8 mouse cellular contexts compared by ENCODE assay signal in genomic region chr7:100862828-100863638, GRCm38 (mm10). TPM values are rescaled to one million over a fixed set of nuclear protein-coding genes. Genes with fewer than 3 reads are reported as not detected.
A peak's percentile ranks its signal among the peaks of the same experiment; 100 is the strongest.
DNase-seq lines count a peak whose midpoint lies in the region; ATAC-seq and TF ChIP-seq lines count a peak whose summit lies in the region.

Relt (minus strand) TSS chr7:100863446.

- H3K4me2 ChIP-seq in intestine, postnatal 0 days (replicated peaks; ENCODE audit: low read depth), result peak within 1 kb of the TSS; percentile 100
- H3K4me2 ChIP-seq in midbrain, embryonic 11.5 days, result peak within 1 kb of the TSS; percentile 98

- no peaks in the 10 kb centered on the region for H3K9me3 ChIP-seq in embryonic facial prominence, embryonic 10.5 days
- H3K9me3 ChIP-seq in intestine, postnatal 0 days (ENCODE audit: control insufficient read depth), result no peaks in the 10 kb centered on the region
- no peaks in the 10 kb centered on the region for H3K9me3 ChIP-seq in midbrain, embryonic 11.5 days (ENCODE audit: control insufficient read depth, low read length)

- intact Hi-C loops in left cerebral cortex, postnatal 4 days (cut with DNase I), result loop anchor here (10.0 kb wide), 1 partner anchor 338 kb away; no protein-coding TSS in a partner anchor

- peak within 1 kb of the TSS; percentile 88 for H3K4me3 ChIP-seq in embryonic facial prominence, embryonic 10.5 days
- peak within 1 kb of the TSS; percentile 69 for H3K4me3 ChIP-seq in intestine, postnatal 0 days (ENCODE audit: low read depth, low read length)
- H3K4me3 ChIP-seq in midbrain, embryonic 11.5 days (ENCODE audit: low read depth, low read length), result peak within 1 kb of the TSS; percentile 79

- H3K27ac ChIP-seq in embryonic facial prominence, embryonic 10.5 days (replicated peaks), result peak within 1 kb of the TSS; percentile 88
- no peak within 1 kb of the TSS; the same call in 1 of the 2 replicates for H3K27ac ChIP-seq in intestine, postnatal 0 days (ENCODE audit: low read depth, low read length)
- peak within 1 kb of the TSS; percentile 67 for H3K27ac ChIP-seq in midbrain, embryonic 11.5 days (ENCODE audit: low read depth, low read length)

- H3K27me3 ChIP-seq in embryonic facial prominence, embryonic 10.5 days (replicated peaks; ENCODE audit: low read depth, poor library complexity, severe bottlenecking), result no peaks in the 10 kb centered on the region; the same call in 1 of the 2 replicates
- H3K27me3 ChIP-seq in intestine, postnatal 0 days (replicated peaks; ENCODE audit: control insufficient read depth, insufficient read depth, low read length), result no peaks in the 10 kb centered on the region
- H3K27me3 ChIP-seq in midbrain, embryonic 11.5 days (ENCODE audit: control insufficient read depth, insufficient read depth, low read length), result no peaks in the 10 kb centered on the region

- DNase-seq in adrenal gland, postnatal 14 days, result peak; percentile 96
- peak; percentile 99 for DNase-seq in embryonic facial prominence, embryonic 10.5 days (ENCODE audit: low spot score)
- DNase-seq in left cerebral cortex, postnatal 4 days, result peak; percentile 98
- DNase-seq in midbrain, embryonic 11.5 days (ENCODE audit: low spot score, missing footprints), result peak; percentile 100
- peak; percentile 91 for DNase-seq in right cerebral cortex, postnatal 4 days
- DNase-seq in yolk sac, embryonic 10.5 days (ENCODE audit: low spot score), result peak; percentile 94

- no peaks in the 10 kb centered on the region for H3K36me3 ChIP-seq in embryonic facial prominence, embryonic 10.5 days (replicated peaks)
- H3K36me3 ChIP-seq in intestine, postnatal 0 days (ENCODE audit: control insufficient read depth, insufficient read depth), result no peaks in the 10 kb centered on the region
- H3K36me3 ChIP-seq in midbrain, embryonic 11.5 days (ENCODE audit: control insufficient read depth, insufficient read depth, low read length), result no peaks in the 10 kb centered on the region

- under 1% methylated on average over 91 of the region's 91 CpGs for WGBS in embryonic facial prominence, embryonic 10.5 days
- WGBS in intestine, postnatal 0 days, result under 1% methylated on average over 89 of the region's 91 CpGs
- WGBS in midbrain, embryonic 11.5 days, result under 1% methylated on average over 91 of the region's 91 CpGs

- H3K9ac ChIP-seq in intestine, postnatal 0 days (ENCODE audit: low read depth, low read length), result peak within 1 kb of the TSS; percentile 62
- H3K9ac ChIP-seq in midbrain, embryonic 11.5 days (ENCODE audit: low read length), result peak within 1 kb of the TSS; percentile 84

- H3K4me1 ChIP-seq in embryonic facial prominence, embryonic 10.5 days, result peaks cover 48% of the 10 kb centered on the region
- H3K4me1 ChIP-seq in intestine, postnatal 0 days (replicated peaks; ENCODE audit: control insufficient read depth, insufficient read depth, low read length), result no peaks in the 10 kb centered on the region
- H3K4me1 ChIP-seq in midbrain, embryonic 11.5 days (ENCODE audit: control insufficient read depth, insufficient read depth, low read length), result peaks cover 5% of the 10 kb centered on the region; the same call in 1 of the 2 replicates

- peak; percentile 88 for ATAC-seq in granulocyte monocyte progenitor cell, adult 5-6 weeks (replicated peaks; ENCODE audit: poor library complexity, severe bottlenecking)
- peak; percentile 89 for ATAC-seq in intestine, postnatal 0 days
- peak; percentile 95 for ATAC-seq in midbrain, embryonic 11.5 days (ENCODE audit: low FRiP score)

- TF ChIP-seq CTCF in intestine, postnatal 0 days (IDR thresholded peaks at IDR 0.05; ENCODE audit: low read depth), result peak; percentile 87

RNA-seq across cellular contexts. Expression of gene Relt, which starts in this region (rescaled TPM):
- 3.1 and 5.8 TPM in 2 replicates for total RNA-seq in adrenal gland, postnatal 14 days (2021)
- polyA plus RNA-seq in embryonic facial prominence, embryonic 10.5 days (2016; fragmentation: Nextera tagmentation; extraction: Ambion mirVana), result 4.8 and 5.2 TPM in 2 replicates
- 12.5 and 13.4 TPM in 2 replicates for total RNA-seq in granulocyte monocyte progenitor cell, adult 5-6 weeks (2014; fragmentation: Nextera tagmentation)
- 9.8 and 12.1 TPM in 2 replicates for total RNA-seq in granulocyte monocyte progenitor cell, adult 5-6 weeks (2017)
- 0.78 and 1.0 TPM in 2 replicates for polyA plus RNA-seq in intestine, postnatal 0 days (2015; fragmentation: Nextera tagmentation; extraction: Ambion mirVana)
- total RNA-seq in left cerebral cortex, postnatal 4 days (2021), result 1 to 10 TPM; 6.3 to 7.4 TPM
- polyA plus RNA-seq in midbrain, embryonic 11.5 days (2014; fragmentation: Nextera tagmentation; extraction: Ambion mirVana), result 1.7 and 2.2 TPM in 2 replicates
